Mouse (Mus musculus) urinary bladder, postnatal 14 days (tissue): ENCODE measurements around the gene Oip5.
A peak's percentile ranks its signal among the peaks of the same experiment; 100 is the strongest.

Experiments used
- DNase-seq: peaks from one replicate; pipeline ENCODE4 v3.0.0; 2021; ENCODE audit warnings: low spot score

The Oip5 gene

GRCm38 (mm10) chr2:119587383-119587782, 30.9 kb downstream of the Oip5 start:
- DNase-seq, result peak; percentile 67

- no peak for DNase-seq
These were observed 34.0 kb downstream of the Oip5 start for GRCm38 (mm10) chr2:119584282-119584681.

GRCm38 (mm10) chr2:119583439-119583838, 34.8 kb downstream of the Oip5 start:
- DNase-seq, result no peak

- no peak for DNase-seq
These were observed 36.7 kb downstream of the Oip5 start for GRCm38 (mm10) chr2:119581571-119581970.

DNA sequence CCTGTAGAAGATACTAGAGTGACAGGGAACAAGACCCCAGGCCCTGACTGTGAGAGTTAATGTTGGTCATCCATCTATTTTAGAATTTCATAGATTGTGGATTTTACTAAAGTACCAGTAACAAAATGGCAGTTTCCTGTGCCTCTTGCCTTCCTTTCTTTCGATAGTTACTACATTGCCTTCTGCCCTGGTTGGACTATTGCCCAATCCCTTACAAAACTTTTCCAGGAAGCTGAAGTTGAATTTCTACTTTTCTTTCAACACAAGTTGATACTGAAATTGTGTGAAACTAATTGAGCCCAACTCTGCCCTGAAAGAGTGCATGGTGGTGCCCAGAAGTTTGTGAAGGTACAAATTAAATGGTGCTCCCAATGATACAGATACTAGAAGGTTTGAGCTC, 45.8 kb downstream of the Oip5 start:
- no peak for DNase-seq

- DNase-seq, result no peak
These were observed 52.0 kb downstream of the Oip5 start for GRCm38 (mm10) chr2:119566182-119566855.

DNA sequence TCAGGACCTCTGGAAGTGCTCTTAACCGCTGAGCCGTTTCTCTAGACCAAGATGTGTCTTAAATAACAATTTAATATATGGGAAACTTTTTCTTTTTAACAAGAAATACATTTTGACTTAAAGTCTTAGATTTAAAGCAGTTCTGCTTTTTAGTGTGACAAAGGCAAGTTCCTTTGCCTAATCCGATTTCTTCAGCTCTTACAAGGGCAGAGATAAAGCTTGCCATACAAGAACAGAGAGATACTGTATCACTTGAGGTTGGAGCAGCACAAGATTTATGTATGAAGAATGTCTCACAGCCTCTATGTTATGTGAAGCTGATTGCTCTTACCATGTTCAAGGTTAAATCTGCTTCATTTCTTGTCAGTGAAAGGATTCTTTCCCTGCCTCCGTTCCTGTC, 53.0 kb downstream of the Oip5 start:
- DNase-seq, result no peak

GRCm38 (mm10) chr2:119561794-119562193, 56.5 kb downstream of the Oip5 start:
- no peak for DNase-seq
